Mouse (Mus musculus) ES-Bruce4 (cell line): ENCODE results near the gene Pde1a.

Source experiments
- CTCF ChIP-seq: IDR thresholded peaks from one replicate; pipeline ENCODE4 v1.8.1; 2011; ENCODE audit warnings: low read depth, low read length
- EP300 ChIP-seq: IDR thresholded peaks from 2 replicates; pipeline ENCODE4 v1.6.1; 2011; ENCODE audit warnings: low read depth, low read length; ENCODE audit not compliant: insufficient read depth
- POLR2A ChIP-seq: IDR thresholded peaks from one replicate; pipeline ENCODE4 v1.8.1; 2011; ENCODE audit warnings: low read length; ENCODE audit not compliant: insufficient read depth

DNA sequence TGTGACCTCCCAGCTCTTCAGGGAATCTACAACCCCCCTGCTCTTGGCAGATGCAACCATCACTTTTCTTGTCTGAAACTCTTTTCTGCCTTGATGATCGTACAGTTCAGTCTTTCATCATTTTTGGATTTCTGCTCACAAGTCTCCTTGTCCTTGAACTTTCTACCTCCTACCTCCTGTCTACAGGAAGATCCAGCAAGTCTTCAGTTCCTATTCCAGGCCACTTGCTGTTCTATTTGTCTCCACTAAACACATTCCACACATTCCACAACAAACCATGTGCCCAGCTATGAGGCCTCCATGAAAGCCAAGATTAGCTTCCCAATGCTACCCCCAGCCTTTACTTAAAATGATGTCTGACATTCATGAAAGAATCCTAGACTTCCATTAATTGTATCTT lies 163.2 kb downstream of the Pde1a start:
- TF ChIP-seq CTCF (no peak), EP300 (no peak), POLR2A (no peak)
